Mouse (Mus musculus) heart, embryonic 14.5 days (tissue): Measurements from ENCODE around the gene Tmem185b. TPM values are rescaled to one million over a fixed set of nuclear protein-coding genes. Genes with fewer than 3 reads are reported as not detected.
A peak's percentile ranks its signal among the peaks of the same experiment; 100 is the strongest.

ENCODE experiments used
- ATAC-seq: fragments of 200-750 bp; cut with Nextera tagmentation; 2 replicates; pipeline ENCODE4 v1.8.0; 2017; ENCODE audit warnings: low read depth, moderate TSS enrichment; ENCODE audit not compliant: insufficient number of reproducible peaks, insufficient read depth, low FRiP score
- H3K27ac ChIP-seq, 2 experiments: fragments of 200-500 bp in 1 of 2; fragments of 300-500 bp in 1 of 2; sonication (generic) in 1 of 2; replicated peaks in 1 of 2; 2 replicates each; pipeline ENCODE4 v1.5.1; 2012 to 2014; ENCODE audit warnings: low read depth in 2 of 2, low read length in 2 of 2, control low read depth in 1 of 2, mild to moderate bottlenecking in 1 of 2, mixed read lengths in 1 of 2; ENCODE audit not compliant: control insufficient read depth in 1 of 2, insufficient read depth in 1 of 2
- H3K27me3 ChIP-seq: fragments of 300-500 bp; sonication (generic); 2 replicates; pipeline ENCODE4 v1.6.1; 2014; ENCODE audit warnings: mild to moderate bottlenecking, low read length, control low read depth; ENCODE audit not compliant: control insufficient read depth, insufficient read depth
- H3K36me3 ChIP-seq: fragments of 300-500 bp; sonication (generic); 2 replicates; pipeline ENCODE4 v1.6.1; 2014; ENCODE audit warnings: mild to moderate bottlenecking, control low read depth, low read length, mixed read lengths; ENCODE audit not compliant: control insufficient read depth, insufficient read depth
- H3K4me1 ChIP-seq, 2 experiments: fragments of 200-500 bp in 1 of 2; fragments of 300-500 bp in 1 of 2; sonication (generic) in 1 of 2; 2 replicates each; pipeline ENCODE4 v1.6.1; 2012 to 2014; ENCODE audit warnings: low read length in 2 of 2, control low read depth in 1 of 2, mixed read lengths in 1 of 2; ENCODE audit not compliant: control insufficient read depth in 2 of 2, insufficient read depth in 2 of 2
- H3K4me2 ChIP-seq: fragments of 300-500 bp; sonication (generic); 2 replicates; pipeline ENCODE4 v1.6.1; 2014; ENCODE audit warnings: mild to moderate bottlenecking, low read length
- H3K4me3 ChIP-seq, 2 experiments: fragments of 200-500 bp in 1 of 2; fragments of 300-500 bp in 1 of 2; sonication (generic) in 1 of 2; 2 replicates each; pipeline ENCODE4 v1.5.1; 2012 to 2014; ENCODE audit warnings: low read length in 2 of 2, mild to moderate bottlenecking in 2 of 2, control low read depth in 1 of 2, low read depth in 1 of 2, moderate library complexity in 1 of 2; ENCODE audit not compliant: control insufficient read depth in 1 of 2, insufficient read depth in 1 of 2
- H3K9ac ChIP-seq: fragments of 300-500 bp; sonication (generic); 2 replicates; pipeline ENCODE4 v1.6.1; 2014; ENCODE audit warnings: mild to moderate bottlenecking, low read length
- H3K9me3 ChIP-seq: fragments of 300-500 bp; sonication (generic); 2 replicates; pipeline ENCODE4 v1.6.1; 2016; ENCODE audit warnings: low read length, control low read depth; ENCODE audit not compliant: control insufficient read depth
- WGBS: fragments of 180-500 bp; shearing (Covaris S2); extraction: QIAGEN DNeasy Blood & Tissue Kit; methylation state at CpG from one replicate; pipeline ENCODE4 v1.1.7; 2014; 5-methylcytosine and 5-hydroxymethylcytosine counted together
- polyA plus RNA-seq: library from polyadenylated mRNA; unstranded; fragments of >200 nt; fragmentation: Nextera tagmentation; extraction: Ambion mirVana; gene quantifications from 2 replicates; pipeline ENCODE4 v1.2.1, GENCODE M21; 2014

Tmem185b gene
- polyA plus RNA-seq, 1 experiment from 2014 or later, result 25.7 TPM

DNA sequence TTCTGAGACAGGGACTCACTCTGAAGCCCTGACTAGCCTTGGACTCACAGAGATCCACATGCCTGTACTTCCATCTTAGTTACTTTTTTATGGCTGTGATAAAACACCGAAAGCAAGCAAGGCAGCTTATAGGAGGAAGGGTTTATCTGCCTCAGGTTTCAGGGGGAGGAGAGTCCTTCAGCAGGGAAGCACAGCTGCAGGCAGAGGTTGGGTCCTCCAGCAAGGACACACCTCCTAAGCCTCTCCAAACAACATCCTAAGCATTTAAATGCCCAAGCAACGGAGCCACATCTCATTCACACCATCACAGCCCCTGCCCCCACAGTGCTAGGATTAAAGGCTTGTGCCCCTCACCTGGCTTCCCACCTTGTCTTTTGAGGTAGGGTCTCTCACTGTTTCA is 40.1 kb upstream of the Tmem185b start:
- Histone ChIP-seq H3K27ac (no peak overlapping the region), H3K36me3 (peaks cover 29% of the 10 kb centered on the region), H3K4me3 (no peak overlapping the region), H3K27me3 (no peaks in the 10 kb centered on the region), H3K9ac (no peak overlapping the region), H3K4me2 (no peak overlapping the region), H3K4me1 (peaks cover 14 to 37% of the 10 kb centered on the region in 2 experiments), H3K9me3 (0 out of 2 replicates have a peak, but pooled peaks cover 3% of the 10 kb centered on the region)
- ATAC-seq, result no peak
- WGBS, result 22% methylated on average over 2 of the region's 2 CpGs

DNA sequence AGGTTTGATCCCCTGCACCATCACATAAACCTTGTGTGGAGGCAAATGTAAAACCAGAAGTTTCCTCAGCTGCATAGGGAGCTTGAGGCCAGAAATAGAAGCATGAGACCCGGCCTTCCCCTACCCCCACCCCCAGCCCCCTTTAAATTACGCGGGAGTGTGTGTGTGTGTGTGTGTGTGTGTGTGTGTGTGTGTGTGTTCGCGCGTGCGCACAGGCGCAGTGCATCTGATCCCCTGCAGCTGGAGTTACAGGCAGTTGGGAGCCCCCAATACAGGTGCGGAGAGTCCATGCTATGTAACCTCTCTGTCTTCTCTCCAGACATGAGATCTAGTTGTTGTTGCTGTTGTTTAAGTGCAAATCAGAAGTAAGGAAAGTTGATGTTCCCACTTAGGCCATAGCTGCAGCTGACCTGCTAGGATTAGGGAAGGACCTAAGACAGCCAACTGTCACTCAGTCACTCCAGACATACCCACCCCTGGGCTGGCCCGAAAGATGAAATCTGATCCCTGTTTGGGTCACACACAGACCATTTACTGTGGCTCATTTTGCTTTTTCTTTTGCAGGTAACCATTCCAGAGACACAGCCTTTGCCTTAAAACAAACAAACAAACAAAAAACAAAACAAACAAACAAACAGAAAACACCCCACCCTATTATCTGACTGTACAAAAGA is 37.9 kb upstream of the Tmem185b start:
- H3K36me3 ChIP-seq, result 0 out of 2 replicates have a peak, but pooled peaks cover 10% of the 10 kb centered on the region
- no peak overlapping the region for H3K4me3 ChIP-seq
- peak overlapping the region in 1 of 2 experiments; percentile 37; a peak in 2 of 4 replicates for H3K27ac ChIP-seq
- no peak for ATAC-seq
- H3K9me3 ChIP-seq, result no peaks in the 10 kb centered on the region
- H3K27me3 ChIP-seq, result no peaks in the 10 kb centered on the region
- no peak overlapping the region; the same call in 1 of the 2 replicates for H3K9ac ChIP-seq
- H3K4me1 ChIP-seq, result peaks cover 23 to 58% of the 10 kb centered on the region in 2 experiments
- H3K4me2 ChIP-seq, result peak overlapping the region; percentile 39
- 36% methylated on average over 10 of the region's 10 CpGs for WGBS

DNA sequence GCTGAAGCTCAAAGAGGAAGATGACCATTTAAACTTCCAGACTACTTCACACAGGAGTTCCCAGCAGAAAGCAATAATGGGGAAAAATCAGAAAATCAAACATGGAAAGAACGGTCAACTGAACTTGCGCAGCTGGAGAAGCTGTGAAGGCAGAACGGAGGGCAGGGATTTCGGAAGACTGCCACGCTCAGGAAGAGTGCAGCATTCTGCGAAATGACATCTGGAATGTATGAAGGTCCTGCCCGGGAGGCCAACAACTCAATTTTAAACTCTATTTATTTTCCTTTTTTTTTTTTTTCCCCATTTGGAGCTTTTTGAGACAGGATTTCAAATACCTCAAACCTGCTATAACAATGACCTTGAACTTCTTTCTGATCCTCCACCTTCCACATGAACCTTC is 35.2 kb upstream of the Tmem185b start:
- Histone ChIP-seq H3K4me1 (peaks cover 17 to 53% of the 10 kb centered on the region in 2 experiments), H3K27ac (no peak overlapping the region), H3K9me3 (no peaks in the 10 kb centered on the region), H3K36me3 (no peaks in the 10 kb centered on the region), H3K27me3 (no peaks in the 10 kb centered on the region), H3K4me2 (no peak overlapping the region), H3K9ac (no peak overlapping the region), H3K4me3 (no peak overlapping the region)
- 88% methylated on average over 7 of the region's 7 CpGs for WGBS
- no peak for ATAC-seq

- H3K36me3 ChIP-seq, result no peaks in the 10 kb centered on the region
- H3K9me3 ChIP-seq, result no peaks in the 10 kb centered on the region
- peak overlapping the region; percentile 6 to 8; a peak in 3 of 4 replicates for H3K4me3 ChIP-seq
- H3K9ac ChIP-seq, result peak overlapping the region; percentile 52
- H3K27ac ChIP-seq, result peak overlapping the region; percentile 57 to 70
- ATAC-seq, result peak; percentile 63; the same call in 1 of the 2 replicates
- WGBS, result 15% methylated on average over 11 of the region's 11 CpGs
- no peaks in the 10 kb centered on the region for H3K27me3 ChIP-seq
- peak overlapping the region; percentile 54 for H3K4me2 ChIP-seq
- H3K4me1 ChIP-seq, result peaks cover 16 to 47% of the 10 kb centered on the region in 2 experiments
These were observed 33.9 kb upstream of the Tmem185b start for GRCm38 (mm10) chr1:119492097-119492496.

GRCm38 (mm10) chr1:119492505-119492904 is 33.5 kb upstream of the Tmem185b start:
- peaks cover 14 to 46% of the 10 kb centered on the region in 2 experiments for H3K4me1 ChIP-seq
- H3K9ac ChIP-seq, result peak overlapping the region; percentile 52
- H3K4me3 ChIP-seq, result peak overlapping the region in 1 of 2 experiments; percentile 8; a peak in 1 of 4 replicates
- no peaks in the 10 kb centered on the region for H3K9me3 ChIP-seq
- 86% methylated on average over 1 of the region's 1 CpGs for WGBS
- H3K27ac ChIP-seq, result peak overlapping the region; percentile 57 to 70
- peak overlapping the region; percentile 54 for H3K4me2 ChIP-seq
- H3K36me3 ChIP-seq, result no peaks in the 10 kb centered on the region
- H3K27me3 ChIP-seq, result no peaks in the 10 kb centered on the region
- no peak for ATAC-seq

- WGBS, result 67% methylated on average over 2 of the region's 2 CpGs
- Histone ChIP-seq H3K27ac (no peak overlapping the region), H3K9me3 (no peaks in the 10 kb centered on the region), H3K4me3 (no peak overlapping the region), H3K27me3 (no peaks in the 10 kb centered on the region), H3K4me1 (peaks cover 21 to 51% of the 10 kb centered on the region in 2 experiments), H3K9ac (no peak overlapping the region), H3K36me3 (peaks cover 3% of the 10 kb centered on the region; the same call in 1 of the 2 replicates), H3K4me2 (no peak overlapping the region)
- no peak for ATAC-seq
These were observed 31.8 kb upstream of the Tmem185b start for GRCm38 (mm10) chr1:119494024-119494711.

- Histone ChIP-seq H3K4me1 (peaks cover 21 to 52% of the 10 kb centered on the region in 2 experiments), H3K4me2 (no peak overlapping the region), H3K27ac (no peak overlapping the region), H3K27me3 (no peaks in the 10 kb centered on the region), H3K9ac (no peak overlapping the region), H3K36me3 (peaks cover 9% of the 10 kb centered on the region; the same call in 1 of the 2 replicates), H3K9me3 (no peaks in the 10 kb centered on the region), H3K4me3 (no peak overlapping the region)
- WGBS, result 88% methylated on average over 9 of the region's 9 CpGs
- ATAC-seq, result no peak
These were observed 31.1 kb upstream of the Tmem185b start for GRCm38 (mm10) chr1:119494712-119495395.
